Mouse (Mus musculus) kidney, adult 18-20 months (tissue): Measurements from ENCODE around the gene Rasl11b.

Experiments
- DNase-seq: peaks from one replicate; pipeline ENCODE4 v3.0.0; 2021

Rasl11b gene

DNA sequence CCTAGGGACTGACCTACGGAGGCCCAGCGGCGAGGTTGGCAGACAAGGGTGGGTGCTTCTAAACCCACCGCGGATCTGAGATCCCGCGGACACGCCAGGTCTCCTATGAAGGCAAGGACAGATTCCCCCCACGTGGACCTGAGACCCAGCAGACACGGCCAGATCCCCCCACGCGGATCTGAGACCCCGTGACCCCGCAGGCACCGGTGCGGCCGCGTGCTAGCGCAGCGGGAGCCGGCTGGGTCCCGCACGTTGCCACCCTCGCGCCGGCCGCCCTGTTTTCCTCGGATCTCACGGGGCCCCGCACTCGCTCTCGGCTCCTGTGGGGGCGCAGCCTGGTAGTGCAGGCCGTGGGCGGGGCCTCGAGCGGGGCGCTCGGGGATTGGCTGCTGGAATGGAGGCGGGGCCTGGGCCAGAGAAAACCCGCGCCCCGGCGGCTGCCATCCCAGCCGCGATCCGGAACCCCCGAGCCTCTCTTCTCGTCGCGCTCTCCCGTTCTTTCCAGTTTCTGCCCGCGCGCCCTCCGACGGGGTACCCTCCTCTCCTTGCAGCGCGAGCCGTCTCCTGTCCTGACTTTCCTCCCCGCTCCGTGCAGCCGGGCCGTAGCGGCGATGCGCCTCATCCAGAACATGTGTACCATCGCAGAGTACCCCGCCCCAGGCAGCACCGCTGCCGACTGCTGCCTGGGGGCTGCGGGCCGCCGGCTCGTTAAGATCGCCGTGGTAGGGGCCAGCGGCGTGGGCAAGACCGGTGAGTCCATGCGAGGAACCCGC is at the start of gene Rasl11b:
Gene Rasl11b (plus strand): TSS at position 446 of the 773 bp plus-strand sequence.
- peak; percentile 93 for DNase-seq

DNA sequence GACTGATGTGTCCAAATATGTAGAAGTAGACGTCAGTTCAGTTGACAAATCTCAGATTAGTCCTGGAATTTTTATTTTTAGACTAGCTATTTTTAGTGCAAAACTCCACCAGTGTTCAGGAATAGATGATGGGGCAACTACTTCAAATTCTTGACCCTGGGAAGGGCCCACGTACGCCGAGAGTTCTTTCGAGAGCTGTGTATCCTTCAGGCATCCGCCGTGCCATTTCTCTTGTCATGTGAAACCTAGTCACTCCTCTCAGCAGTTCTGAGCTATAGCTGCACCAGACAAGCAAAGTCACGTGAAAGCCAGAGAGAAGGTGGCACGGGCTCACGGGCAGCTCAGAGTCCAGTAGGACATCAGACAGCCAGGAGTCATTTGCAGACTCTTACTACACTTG is 47.5 kb upstream of the Rasl11b start:
- no peak for DNase-seq

DNA sequence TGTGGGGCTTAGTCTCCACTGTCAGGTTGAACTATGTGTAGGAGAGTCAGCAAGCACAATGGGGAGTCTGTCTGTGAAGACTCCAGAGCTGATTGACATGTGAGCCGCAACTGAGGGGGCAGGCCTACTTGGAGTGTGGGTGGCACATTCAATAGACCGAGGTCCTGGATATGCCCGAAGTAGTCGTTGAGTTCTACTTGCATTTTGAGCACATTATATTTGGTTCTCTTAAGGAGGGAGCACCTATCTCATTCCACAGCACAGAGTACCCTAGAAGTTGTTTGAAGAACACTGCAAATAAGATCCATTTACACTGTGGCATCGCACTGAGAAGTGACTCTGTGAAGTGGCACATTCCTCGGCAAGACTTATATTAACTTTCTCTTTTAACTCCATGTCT is 45.1 kb upstream of the Rasl11b start:
- DNase-seq, result no peak

DNA sequence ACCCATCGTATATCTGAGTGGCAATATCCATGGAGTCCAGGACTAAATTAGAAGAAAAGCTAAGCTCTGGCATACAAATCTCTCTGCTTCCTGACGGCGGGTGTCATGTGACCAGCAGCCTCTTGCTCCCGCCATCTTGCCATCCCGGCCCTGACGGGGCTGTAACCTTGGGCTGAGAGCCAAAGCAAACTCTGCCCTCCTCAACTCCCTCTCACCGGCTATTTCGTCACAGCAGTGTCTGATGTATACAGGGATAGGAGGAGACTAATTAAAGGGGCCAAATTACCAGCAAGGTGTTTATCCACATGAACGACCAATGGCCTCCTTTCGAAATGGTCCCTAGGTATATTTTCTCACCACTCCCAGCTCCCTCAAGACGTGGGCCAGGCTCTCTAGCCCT is 43.3 kb upstream of the Rasl11b start:
- no peak for DNase-seq

DNA sequence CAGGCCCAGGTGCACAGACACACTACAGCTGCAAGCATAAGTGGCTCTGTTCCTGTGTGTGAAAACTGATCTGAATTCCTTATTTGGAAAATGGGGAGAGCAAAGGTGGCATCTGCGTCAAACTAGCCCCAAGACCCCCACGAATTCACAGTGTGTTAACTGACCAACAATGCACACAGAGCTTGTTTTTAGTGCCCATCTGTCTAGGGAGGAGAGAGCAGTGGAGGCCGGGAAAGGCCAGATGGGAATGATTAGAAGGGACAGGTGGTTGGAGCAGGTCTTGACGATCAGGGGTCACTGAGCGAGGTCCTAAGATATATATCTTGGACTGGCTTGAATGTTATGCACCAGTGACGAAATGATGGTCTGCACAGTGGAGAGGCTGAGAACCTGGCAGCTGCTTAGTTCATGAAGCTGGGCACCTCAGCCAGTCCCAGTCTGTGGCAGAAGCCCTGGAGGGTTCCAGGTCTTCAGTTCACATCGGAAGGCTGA is 39.2 kb upstream of the Rasl11b start:
- DNase-seq, result no peak

DNA sequence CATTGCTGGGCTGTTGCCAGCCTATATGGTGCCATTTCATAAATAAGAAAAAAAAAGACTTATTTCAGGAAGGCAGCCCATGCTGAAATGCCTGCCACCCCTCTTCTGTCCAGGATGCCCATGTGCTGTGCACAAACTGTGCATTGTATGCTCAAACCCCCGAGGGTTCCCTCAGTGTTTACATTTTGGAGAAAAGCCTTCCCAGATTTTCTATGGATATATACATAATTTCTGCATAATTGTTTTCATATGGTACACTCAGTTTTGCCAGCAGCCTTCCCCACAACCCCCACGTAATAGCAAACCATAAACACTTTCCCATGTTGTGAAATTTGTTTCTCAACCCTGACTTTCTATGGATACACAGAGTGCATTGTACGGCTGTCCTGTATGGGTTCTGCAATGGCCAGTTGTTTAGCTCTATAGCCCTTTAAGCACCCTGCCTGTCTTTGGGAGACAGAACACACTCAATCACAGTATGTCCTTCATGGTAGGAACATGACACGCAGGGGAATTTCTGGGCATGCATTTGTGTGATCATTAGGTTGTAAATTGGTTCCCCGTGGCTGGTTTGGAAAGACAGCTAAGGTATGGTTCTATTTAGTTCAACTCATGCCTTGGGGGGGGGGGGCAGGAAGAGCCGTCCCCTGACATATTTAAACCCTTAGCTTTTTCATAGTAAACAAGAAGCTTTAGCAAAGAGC is 36.0 kb upstream of the Rasl11b start:
- no peak for DNase-seq

DNA sequence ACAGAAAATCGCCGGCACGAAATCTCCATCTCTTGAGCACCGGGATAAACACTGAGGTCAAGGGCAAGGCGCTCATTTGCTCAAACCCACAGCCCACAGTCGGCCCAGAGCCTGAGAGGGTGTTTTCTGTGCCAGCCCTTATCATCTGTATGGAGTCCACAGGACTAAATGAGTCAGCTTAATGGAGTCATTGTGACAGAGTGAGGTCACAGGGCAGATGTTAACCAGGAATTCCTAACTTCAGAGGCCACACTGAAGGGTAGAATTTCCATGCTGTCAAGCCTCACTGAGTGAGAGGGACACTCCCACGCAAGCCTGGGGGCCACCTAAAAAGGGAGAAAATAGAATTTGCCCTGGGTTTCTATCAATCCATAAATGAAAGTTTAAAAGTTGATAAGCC is 35.2 kb upstream of the Rasl11b start:
- DNase-seq, result no peak

DNA sequence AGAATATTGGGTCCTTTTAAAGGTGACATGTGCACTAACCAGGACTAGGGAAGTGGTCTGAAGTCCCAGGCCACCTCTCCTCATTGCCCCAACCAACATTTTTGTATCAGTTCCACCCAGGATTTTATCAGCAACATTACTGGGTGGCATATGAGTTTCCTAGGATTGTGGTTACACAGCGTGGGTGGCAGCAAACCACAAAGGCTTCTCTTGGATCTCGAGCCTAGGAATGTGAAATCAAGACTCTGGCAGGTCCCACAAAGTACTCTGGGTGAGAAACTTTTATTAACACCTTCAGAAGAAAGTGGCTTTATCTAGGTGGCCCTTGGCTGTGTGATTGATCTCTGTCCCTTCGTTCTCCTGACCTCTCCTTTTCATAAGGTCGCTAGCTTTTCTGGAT is 34.7 kb upstream of the Rasl11b start:
- no peak for DNase-seq

DNA sequence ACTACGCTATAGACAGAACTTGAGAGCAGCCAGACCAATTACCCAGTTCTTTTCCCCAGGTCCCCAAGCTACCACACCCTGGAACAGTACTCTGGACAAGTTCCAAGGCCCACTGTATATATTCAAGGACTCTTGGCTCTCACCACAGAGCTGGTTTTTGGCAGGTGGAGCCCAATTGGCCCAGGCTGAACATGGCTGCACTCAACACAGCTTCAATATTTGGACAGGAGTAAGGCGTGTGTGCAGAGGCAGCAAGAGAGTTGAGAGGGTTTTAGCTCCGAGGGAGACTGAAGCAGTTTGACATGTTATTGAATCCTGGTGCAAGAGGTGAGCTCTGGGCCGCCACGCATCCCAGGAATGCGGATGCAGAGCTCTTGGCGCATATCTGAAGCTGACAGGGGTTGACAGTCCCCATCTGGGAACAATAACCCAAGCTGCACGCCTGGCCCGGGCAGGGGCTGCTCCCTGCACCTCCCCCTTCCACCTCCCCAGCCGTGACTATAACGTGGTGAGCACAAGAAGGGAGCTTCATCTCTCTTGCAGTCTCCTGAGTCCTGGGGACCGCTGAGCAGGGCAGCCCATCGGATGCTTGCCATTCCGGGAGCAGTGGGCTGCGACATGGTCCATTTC is 33.7 kb upstream of the Rasl11b start:
- DNase-seq, result peak; percentile 50

DNA sequence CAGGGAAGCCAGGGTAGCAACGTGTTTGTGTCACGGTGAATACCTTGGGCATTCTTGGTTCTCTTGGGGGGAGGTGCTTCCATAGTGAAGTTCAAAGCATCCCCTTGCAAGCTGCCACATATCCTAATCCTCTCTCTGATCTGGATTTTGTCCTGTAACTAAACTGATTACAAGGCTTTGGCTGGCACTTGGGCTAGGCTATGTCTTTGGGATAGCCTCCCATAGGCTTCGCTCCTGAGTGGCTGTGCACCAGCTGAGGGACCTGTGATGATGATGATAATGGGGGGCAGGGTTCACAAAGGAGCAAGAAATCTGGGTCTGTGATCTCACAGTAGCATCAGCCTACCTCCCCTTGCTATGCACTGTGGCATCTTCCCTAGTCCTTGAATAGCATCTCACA is 33.1 kb upstream of the Rasl11b start:
- DNase-seq, result no peak

DNA sequence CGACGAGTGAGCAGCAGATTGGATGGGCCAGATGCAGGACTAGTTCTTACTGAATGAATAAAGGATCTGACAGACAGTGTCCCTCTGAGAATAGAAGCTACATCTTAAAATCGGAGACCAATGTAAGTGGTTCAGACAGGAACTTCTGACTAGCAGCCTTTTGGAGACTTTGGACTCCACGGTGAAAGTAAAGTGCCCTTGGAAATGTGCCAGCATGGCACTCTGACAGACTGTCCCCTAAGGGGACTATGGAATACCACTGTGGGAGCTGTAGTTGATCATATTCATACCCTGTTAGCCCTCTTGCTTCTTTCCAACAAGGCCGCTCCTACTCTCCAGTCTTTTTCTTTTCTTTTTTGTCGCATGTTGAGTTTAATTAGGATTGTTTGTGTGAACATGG is 31.9 kb upstream of the Rasl11b start:
- DNase-seq, result peak; percentile 31

DNA sequence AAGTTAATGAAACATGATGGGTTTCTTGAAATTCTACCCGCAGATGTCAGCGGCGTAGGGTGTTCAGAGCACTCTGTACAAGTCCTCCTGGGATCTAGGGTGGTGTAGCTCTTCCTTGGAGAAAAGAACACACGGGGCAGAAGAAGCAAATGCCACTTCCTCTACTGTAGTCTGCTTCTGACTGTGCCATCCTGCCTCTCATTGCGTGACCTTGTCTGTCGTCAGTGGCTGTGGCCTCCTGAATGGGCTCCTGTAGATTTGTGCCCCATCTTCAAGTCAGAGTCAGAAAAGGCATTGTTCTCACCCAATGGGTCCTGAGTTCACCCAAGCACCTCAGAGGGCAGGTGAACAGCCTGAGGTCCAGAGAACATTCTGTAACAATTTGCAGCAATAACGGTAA is 30.5 kb upstream of the Rasl11b start:
- DNase-seq, result no peak

DNA sequence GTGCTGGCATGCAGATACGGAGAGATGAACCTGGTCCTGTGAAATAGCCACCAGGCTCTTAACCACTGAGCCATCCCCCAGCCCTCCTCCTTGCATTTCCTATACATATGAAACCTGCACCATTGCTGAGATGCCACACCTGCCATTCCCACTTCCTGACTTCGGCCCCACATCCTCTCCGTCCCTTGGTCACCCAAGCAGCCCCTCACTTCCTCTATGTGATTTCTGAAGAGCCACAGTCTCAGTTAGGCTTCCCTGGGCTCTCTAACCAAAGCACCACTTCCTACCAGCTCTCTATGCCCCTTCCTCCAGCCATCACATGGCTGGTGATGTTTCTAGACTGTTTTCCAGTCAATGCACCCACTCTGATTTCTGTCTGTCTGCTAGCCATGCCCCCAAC is 28.4 kb upstream of the Rasl11b start:
- no peak for DNase-seq

DNA sequence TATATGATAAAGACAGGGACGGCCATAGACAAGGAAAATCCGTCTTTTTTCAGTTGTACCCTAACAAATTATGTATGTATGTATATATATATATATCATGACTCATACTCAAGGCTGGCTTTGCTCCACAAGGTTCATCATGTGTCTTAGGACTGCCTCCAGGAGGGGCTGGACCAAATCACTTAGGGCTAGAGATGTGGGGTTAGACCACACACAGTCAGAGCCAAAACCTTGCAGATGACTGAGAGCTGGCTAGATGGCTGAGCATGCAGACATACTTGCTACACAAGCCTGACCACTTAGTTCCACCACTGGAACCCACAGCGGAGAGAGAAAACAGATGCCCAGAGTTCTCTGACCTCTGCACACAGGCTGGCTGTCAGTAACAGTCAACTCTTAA is 27.0 kb upstream of the Rasl11b start:
- no peak for DNase-seq

DNA sequence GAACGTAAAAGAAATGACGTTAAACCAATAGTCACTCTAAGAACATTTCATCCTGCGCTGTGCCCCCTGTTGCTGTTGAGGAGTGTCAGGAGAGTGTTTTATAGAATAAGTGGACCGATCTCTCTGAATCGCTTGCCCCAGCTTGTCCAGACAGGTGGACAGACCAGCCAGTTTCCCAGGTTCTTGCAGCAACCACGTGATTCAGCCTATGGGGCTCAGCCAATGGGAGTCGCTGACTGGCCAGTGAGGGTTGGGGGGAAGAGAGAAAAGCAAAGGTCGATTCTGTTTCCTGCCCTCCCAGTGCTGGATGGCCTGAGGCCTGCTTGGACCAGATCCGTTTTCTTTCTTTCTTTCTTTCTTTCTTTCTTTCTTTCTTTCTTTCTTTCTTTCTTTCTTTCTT is 23.3 kb upstream of the Rasl11b start:
- no peak for DNase-seq

DNA sequence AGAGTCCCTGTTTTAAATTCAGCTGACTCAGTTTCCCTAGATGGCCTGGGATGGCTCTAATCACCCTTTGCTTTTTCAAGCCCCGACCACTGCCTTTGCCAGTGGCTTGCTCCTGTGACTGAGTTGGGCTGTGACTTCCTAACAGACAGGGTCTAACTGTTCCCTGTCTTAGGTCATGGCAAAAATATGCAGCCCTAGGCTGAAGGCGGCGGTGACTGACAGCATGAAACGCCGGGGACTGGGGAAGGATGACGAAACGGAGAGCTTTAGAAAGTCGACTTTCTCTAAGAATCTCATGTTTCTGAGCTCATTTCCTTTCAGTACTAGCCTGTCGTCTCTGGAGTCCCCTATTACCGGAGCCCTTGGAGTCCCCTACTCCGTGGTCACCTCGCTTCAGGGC is 22.9 kb upstream of the Rasl11b start:
- no peak for DNase-seq

DNA sequence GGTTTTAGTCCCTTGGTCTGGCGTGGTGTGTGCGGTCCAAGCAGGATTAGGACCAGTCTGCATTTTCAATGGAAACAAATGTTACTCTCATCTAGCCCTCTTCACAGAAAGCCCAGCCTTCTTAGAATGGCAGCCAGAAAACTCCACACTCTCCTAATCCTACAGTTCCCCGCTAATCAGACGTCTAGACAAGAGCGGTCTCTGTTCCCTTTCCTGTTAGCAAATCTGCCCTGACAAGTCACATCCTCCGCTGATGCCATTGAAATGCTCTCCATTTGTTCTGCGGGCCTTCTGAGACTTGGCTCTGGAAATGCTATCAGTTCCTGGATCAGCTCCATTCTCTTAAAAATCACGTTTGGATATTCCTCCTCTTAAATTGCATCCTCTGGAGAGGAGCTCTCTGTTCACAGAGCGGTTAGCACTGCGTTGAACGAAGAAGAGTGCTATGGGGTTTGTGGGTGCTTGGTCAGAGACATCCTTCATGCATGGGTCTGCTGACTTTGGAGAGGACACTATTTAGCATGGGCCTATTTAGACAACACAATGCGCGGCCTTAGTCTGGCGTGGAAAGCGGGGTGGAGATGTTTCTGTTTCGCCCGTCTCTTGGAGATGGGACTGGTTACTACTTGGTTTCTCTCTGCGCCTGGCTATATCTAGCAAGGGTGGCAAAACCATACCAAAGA is 21.8 kb upstream of the Rasl11b start:
- DNase-seq, result no peak

DNA sequence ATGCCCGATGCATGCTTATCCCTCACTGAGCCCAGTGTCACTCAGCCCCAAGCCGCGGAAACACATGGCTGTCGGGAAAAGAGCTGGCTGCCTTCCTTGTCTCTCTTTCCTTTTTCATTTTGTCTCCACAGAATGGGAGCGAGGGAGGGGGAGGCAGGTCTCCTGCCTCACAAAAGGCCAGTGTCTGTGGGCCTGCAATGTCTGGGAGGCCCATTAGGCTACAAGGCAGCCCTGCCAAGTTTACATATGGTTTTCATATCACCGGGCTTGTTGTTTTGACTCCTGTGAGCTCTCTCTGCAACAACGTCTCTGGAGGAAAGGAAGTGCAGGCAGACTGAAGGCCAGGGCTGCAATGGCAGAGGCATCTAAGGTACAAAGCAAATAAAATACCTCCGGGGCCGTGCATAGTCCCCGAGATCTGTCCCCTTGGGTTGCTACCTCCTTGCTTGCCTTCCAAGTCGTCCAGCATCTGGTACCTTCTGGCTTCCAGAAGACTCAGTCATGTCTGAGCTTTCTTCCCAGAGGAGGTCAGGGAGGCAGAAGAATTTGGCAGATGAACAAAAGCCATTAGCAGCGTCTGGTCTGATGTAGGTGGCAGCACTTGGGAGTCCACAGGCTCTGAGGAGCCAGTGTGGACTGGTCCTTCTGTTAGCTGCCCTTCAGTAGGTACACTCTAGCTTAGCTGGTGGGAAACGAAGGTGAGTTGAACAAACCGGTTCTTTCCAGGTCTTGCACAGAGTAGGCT is 19.4 kb upstream of the Rasl11b start:
- DNase-seq, result peak; percentile 28

DNA sequence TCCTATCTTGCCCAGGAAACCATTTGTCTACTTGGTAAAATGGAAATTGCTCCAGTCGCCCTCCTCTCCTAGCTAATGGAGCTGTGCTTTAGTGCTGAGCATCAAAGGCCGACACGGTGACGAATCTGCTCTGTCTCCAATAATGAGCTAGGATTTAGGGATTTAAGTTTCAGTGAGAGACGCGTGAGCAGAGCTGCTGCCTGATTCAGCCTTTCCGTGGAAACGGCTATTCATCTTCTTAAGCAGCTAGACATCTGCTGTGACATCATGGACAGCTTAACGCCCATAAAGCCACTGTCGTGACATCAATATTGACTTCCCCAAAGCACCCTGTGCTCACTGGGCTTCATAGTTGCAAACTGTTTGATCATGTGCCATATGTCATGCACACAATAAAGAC is 14.9 kb upstream of the Rasl11b start:
- no peak for DNase-seq

DNA sequence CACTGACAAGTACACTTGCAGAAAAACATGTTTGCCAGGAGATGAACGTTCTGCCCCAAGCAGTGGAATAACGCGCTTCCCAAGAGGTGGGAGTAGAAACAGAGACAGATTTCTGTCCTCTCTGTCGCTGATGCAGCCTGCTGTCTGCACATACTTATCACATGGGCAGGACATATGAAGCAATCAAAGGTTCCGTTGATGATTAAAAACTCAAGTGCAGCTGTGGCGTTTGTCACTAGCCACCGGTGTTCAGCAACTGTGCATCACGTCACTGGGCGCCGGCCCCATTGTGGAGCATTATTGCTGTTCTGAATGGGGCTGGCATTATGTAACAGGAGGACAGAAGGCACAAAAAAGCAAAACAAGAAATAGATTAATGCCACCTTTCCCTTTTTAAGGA is 12.0 kb upstream of the Rasl11b start:
- DNase-seq, result no peak

DNA sequence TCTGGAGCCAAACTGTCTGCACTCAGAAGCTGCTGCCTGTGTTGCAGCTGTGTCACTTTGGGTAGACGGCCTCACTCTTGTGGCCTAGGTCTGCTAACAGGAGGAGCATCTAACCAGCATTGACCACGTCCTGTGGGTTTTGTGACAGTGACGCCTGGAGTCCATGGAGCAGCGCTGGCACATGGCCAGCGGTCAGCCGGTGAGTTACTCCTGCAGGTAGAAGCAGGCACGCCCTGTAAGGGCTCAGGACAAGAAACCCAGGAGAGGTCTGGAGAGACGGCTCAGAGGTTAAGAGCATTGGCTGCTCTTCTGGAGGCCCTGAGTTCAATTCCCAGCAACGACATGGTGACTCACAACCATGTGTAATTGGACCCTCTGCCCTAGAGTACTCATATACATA is 10.5 kb upstream of the Rasl11b start:
- no peak for DNase-seq

DNA sequence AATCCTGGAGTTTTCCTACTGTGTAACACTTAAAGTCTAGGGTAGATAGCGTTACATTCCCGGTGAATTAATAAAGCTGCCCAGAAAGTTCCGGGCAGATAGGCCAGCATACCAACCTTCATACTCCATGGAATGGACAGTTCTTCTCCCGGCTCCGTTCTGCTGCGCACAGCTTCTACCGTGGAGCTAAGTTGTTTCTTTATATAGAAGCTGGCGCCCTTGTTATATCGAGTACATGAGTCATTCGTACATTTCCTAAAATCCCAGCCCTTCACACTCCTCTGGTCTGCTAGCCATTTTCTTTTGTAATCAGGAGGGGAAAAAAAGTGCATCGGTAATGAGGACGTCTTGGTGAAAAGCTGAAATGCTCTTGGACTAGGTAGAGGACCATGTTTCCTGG is 7.0 kb upstream of the Rasl11b start:
- DNase-seq, result no peak

DNA sequence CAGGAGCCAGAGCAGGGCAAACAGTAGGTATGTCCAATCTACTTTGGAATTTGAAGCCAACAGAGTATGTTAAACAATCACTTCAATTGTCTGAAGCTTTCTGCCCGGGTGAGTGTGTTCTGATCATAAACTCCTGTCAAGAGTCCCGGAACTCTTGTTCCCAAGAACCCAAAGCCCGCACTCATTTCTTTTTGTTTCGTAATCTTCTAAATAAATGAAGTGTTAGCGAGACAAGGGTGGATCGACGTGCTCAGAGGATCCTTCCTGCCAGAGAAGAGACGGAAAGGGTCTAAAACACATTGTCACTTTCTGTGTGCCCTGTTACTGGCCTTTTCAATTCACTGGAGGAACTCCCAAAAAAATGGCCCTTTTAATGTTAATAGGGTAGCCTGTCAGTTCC is 6.2 kb upstream of the Rasl11b start:
- no peak for DNase-seq
